Mouse (Mus musculus) embryonic fibroblast, embryonic 13.5 days (primary cell): ENCODE data around the gene Hoxb5.

Experiments used
- CTCF ChIP-seq: IDR thresholded peaks from 2 replicates; pipeline ENCODE4 v1.5.1; 2011; ENCODE audit warnings: mild to moderate bottlenecking, control low read depth, low read length, moderate library complexity, borderline replicate concordance; ENCODE audit not compliant: insufficient read depth
- POLR2A ChIP-seq: IDR thresholded peaks from 2 replicates; pipeline ENCODE4 v1.6.1; 2011; ENCODE audit warnings: low read depth, mild to moderate bottlenecking, control low read depth, low read length, moderate library complexity

DNA sequence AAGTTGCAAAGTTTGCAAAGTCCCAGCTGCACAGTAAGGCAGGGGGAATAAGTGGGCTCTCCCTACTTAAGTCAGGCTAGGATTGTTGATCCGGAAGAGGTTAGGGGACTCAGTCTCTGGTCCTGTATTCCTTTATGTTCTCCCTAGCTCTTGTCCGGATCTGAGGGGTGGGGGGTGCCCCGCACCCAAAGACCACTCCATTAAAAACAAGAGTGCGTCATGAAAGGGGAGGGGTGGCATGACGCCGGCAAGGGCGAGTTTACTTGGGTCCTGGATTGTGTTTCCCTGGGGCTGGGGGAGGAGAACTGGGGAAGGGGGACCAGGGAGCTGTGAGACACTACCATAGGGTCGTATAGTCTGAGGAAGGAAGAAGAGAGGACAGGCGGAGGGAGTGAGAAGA is 3.4 kb upstream of the Hoxb5 start:
- no peak for TF ChIP-seq CTCF
- no peak for TF ChIP-seq POLR2A
